14 mouse cellular contexts compared by ENCODE assay signal in the genomic region with DNA sequence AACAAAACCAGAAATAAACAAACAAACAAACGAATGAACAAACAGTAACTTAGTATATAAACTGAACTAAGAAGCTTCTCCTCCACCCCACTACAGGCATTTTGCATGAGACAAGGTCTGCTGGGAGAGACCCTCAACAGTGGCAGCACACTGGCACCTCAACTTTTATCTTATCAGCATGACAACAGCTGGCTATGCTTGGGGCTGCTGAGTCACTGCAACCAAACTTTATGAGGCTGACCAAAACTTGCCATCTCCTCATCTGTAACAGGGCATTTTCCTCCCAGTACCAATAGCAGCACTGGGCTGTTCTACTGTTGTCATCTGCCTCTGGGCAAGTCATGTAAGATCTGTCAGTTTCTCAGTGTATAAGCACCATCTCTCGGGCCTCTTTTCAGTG. TPM values are rescaled to one million over a fixed set of nuclear protein-coding genes. Genes with fewer than 3 reads are reported as not detected.
A peak's percentile ranks its signal among the peaks of the same experiment; 100 is the strongest.
DNase-seq lines count a peak whose midpoint lies in the region; ATAC-seq and TF ChIP-seq lines count a peak whose summit lies in the region.
"Had no signal": no experiment of that assay in that cellular context is flagged by ENCODE, and none has a peak within 500 bp of the region (broad histone marks: within the 10 kb centered on the region; RNA-seq: fewer than 3 reads in every experiment).

No protein-coding gene starts in this region.

- no peak for DNase-seq in heart, adult 9 months (ENCODE audit: low spot score in 2 of 2)
- DNase-seq in spleen, postnatal 10 days (ENCODE audit: low spot score in 2 of 2), result peak; percentile 52 to 54
- DNase-seq in spleen, adult 18-20 months, result no peak
- peak; percentile 82 for DNase-seq in liver
- DNase-seq in B cell, adult 2 months, result no peak
- no peak for DNase-seq in right cerebral cortex, postnatal 4 days
- DNase-seq: cerebellum, postnatal 36 days; kidney, adult 11 months; thymus, adult 18-20 months had no signal

- no peaks in the 10 kb centered on the region for H3K27me3 ChIP-seq in heart, embryonic 11.5 days (ENCODE audit: control insufficient read depth, insufficient read depth, low read length)
- no peaks in the 10 kb centered on the region for H3K27me3 ChIP-seq in myocyte (ENCODE audit: control insufficient read depth, insufficient read depth, insufficient read length)
- H3K27me3 ChIP-seq: hindbrain, embryonic 12.5 days; lung, embryonic 15.5 days had no signal

- H3K4me2 ChIP-seq in heart, embryonic 11.5 days, result peak overlapping the region; percentile 42
- H3K4me2 ChIP-seq in myocyte (ENCODE audit: low read depth), result peak overlapping the region; percentile 99

- TF ChIP-seq POLR2A in myocyte (IDR thresholded peaks at IDR 0.05; ENCODE audit: insufficient read length, low read depth), result no peak

- no peaks in the 10 kb centered on the region for H3K9me3 ChIP-seq in heart, embryonic 11.5 days (replicated peaks; ENCODE audit: control insufficient read depth, low read length)
- H3K9me3 ChIP-seq: hindbrain, embryonic 12.5 days; lung, embryonic 15.5 days had no signal

- 66% methylated on average over 2 of the region's 2 CpGs for WGBS in heart, embryonic 11.5 days (ENCODE audit: insufficient replicate concordance)

- ATAC-seq in heart, embryonic 11.5 days (replicated peaks; ENCODE audit: insufficient number of reproducible peaks, low FRiP score, low TSS enrichment), result peak; percentile 54

- no peak overlapping the region for H3ac ChIP-seq in myocyte (ENCODE audit: control insufficient read depth, insufficient read length)

- H3K36me3 ChIP-seq in heart, embryonic 11.5 days (ENCODE audit: control insufficient read depth, insufficient read depth, low read length), result peaks cover 4% of the 10 kb centered on the region; the same call in 1 of the 2 replicates
- H3K36me3 ChIP-seq in myocyte (ENCODE audit: control insufficient read depth, insufficient read depth), result peaks cover 3% of the 10 kb centered on the region

- peak overlapping the region; percentile 36 for H3K9ac ChIP-seq in heart, embryonic 11.5 days (ENCODE audit: low read depth, low read length)
- H3K9ac ChIP-seq: hindbrain, embryonic 12.5 days; lung, embryonic 15.5 days had no signal

- peaks cover 90% of the 10 kb centered on the region for H3K79me2 ChIP-seq in myocyte (ENCODE audit: control insufficient read depth, insufficient read depth)

- peak overlapping the region; percentile 76 for H3K27ac ChIP-seq in heart, embryonic 11.5 days (ENCODE audit: low read depth, low read length)
- H3K27ac ChIP-seq: hindbrain, embryonic 12.5 days; lung, embryonic 15.5 days had no signal

- peaks cover 32% of the 10 kb centered on the region for H3K4me1 ChIP-seq in heart, embryonic 11.5 days (ENCODE audit: control insufficient read depth, insufficient read depth, low read length)

- H3K4me3 ChIP-seq in heart, embryonic 11.5 days (ENCODE audit: low read depth, low read length), result no peak overlapping the region
- no peak overlapping the region for H3K4me3 ChIP-seq in myocyte
- H3K4me3 ChIP-seq: hindbrain, embryonic 12.5 days; lung, embryonic 15.5 days had no signal

TF ChIP-seq in myocyte, 11 proteins besides CTCF, POLR2A, EP300 and RAD21:
- TF ChIP-seq MAX (IDR thresholded peaks at IDR 0.05; ENCODE audit: low read depth) (no peak), MYOD1 (IDR thresholded peaks at IDR 0.05; ENCODE audit: control insufficient read depth in 1 of 3, insufficient read length in 2 of 3, low read depth in 2 of 3) (peak in 2 of 3 experiments; percentile 43 to 74), MYOG (IDR thresholded peaks at IDR 0.05; ENCODE audit: control insufficient read depth in 1 of 3, insufficient read depth in 1 of 3, insufficient read length in 2 of 3, low read depth in 2 of 3) (peak in 2 of 3 experiments; percentile 29 to 73)

RNA-seq across cellular contexts. Expression of a gene that starts 3.0 kb away (rescaled TPM):
- 53.1 and 54.7 TPM in 2 replicates for polyA plus RNA-seq in heart, embryonic 11.5 days (2014; fragmentation: Nextera tagmentation; extraction: Ambion mirVana)
- 45.8 TPM for polyA plus RNA-seq in myocyte (2012; fragmentation: generic; extraction: Trizol)

RNA-seq across cellular contexts. Expression of a gene that starts 3.3 kb away (rescaled TPM):
- polyA plus RNA-seq in heart, embryonic 11.5 days (2014; fragmentation: Nextera tagmentation; extraction: Ambion mirVana), result 18.1 and 18.7 TPM in 2 replicates
- 10.6 TPM for polyA plus RNA-seq in myocyte (2012; fragmentation: generic; extraction: Trizol)

RNA-seq across cellular contexts. Expression of a gene that starts 28.9 kb away (rescaled TPM):
- 0.23 and 0.30 TPM in 2 replicates for polyA plus RNA-seq in heart, embryonic 11.5 days (2014; fragmentation: Nextera tagmentation; extraction: Ambion mirVana)
- polyA plus RNA-seq in myocyte (2012; fragmentation: generic; extraction: Trizol), result 0.06 TPM
- polyA plus RNA-seq: spleen, adult 2 months had no signal

RNA-seq across cellular contexts. Expression of a gene that starts 31.1 kb away (rescaled TPM):
- polyA plus RNA-seq in heart, embryonic 11.5 days (2014; fragmentation: Nextera tagmentation; extraction: Ambion mirVana), result 17.1 and 18.7 TPM in 2 replicates
- polyA plus RNA-seq in myocyte (2012; fragmentation: generic; extraction: Trizol), result 15.7 TPM

RNA-seq across cellular contexts. Expression of a gene that starts 32.0 kb away (rescaled TPM):
- 19.2 and 19.4 TPM in 2 replicates for polyA plus RNA-seq in heart, embryonic 11.5 days (2014; fragmentation: Nextera tagmentation; extraction: Ambion mirVana)
- polyA plus RNA-seq in myocyte (2012; fragmentation: generic; extraction: Trizol), result 25.6 TPM

Comparison
In these comparisons a context has a peak if more than half of its experiments do, and no peak if none do; other contexts are left out.
1. DNase-seq: peak in spleen, postnatal 10 days (2 of 2) and liver (single experiment); none in heart, adult 9 months (0 of 2), spleen, adult 18-20 months (0 of 2), B cell, adult 2 months (0 of 2) and right cerebral cortex, postnatal 4 days (single experiment).